Mouse (Mus musculus): ENCODE results near the gene Pitx2. TPM values are rescaled to one million over a fixed set of nuclear protein-coding genes. Genes with fewer than 3 reads are reported as not detected.

Gene Pitx2
- 25.6 and 39.1 TPM in 2 replicates for polyA plus RNA-seq (2016; fragmentation: Nextera tagmentation; extraction: Ambion mirVana)

DNA sequence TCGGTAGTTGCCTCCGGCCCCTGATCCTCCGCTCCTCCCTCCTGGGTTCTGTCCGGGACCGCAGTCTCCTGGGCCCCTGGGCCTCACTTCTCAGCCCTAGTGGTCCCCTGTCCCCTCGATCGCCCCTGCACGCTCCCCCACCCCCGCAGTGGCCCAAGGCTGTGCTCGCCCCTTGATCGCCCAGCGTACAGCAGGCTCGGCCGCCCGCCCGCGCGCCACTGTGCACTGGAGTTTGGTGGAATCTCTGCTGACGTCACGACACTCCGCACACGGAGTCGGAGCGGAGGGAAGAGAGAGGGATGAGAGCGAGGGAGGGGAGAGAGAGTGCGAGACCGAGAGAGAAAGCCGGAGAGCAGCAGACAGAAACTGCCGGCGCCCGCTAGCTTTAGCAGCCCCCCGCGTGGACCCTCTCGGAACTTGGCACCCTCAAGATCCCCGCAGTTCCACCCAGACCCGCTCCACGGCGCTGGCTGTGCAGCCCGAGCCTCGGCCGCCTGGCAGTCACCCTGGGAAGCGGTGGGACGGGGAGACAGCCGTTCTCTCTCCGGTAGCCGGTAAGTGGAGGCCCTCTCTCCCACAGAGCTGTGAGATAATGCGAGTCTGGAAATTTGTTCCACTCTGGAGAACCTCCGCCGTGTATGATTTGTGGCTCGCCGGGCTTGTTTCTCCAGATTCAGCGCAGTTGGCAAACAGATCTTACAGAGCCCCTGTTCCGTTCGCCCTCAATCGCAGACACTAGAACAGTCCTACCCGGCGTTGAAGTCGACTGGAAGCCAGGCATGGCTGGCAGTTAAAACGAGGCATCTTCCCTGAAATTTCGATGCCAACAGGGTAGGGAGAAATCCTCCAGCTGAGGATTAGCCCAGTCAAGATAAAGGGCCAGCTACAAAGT, at the start of gene Pitx2:
TSS of gene Pitx2 (plus strand) at position 270 of the 892 bp plus-strand sequence.
- peak within 1 kb of the TSS; percentile 48 for H3K4me3 ChIP-seq
- peak; percentile 85 for DNase-seq (ENCODE audit: low spot score)
- peaks cover 56% of the 10 kb centered on the region for H3K4me1 ChIP-seq
- H3K27ac ChIP-seq: peak within 1 kb of the TSS; percentile 78
- under 1% methylated on average over 60 of the region's 60 CpGs for WGBS
- H3K9me3 ChIP-seq (replicated peaks): no peaks in the 10 kb centered on the region
- H3K27me3 ChIP-seq (ENCODE audit: low read depth, poor library complexity, severe bottlenecking): peaks cover 100% of the 10 kb centered on the region
- no peaks in the 10 kb centered on the region for H3K36me3 ChIP-seq

DNA sequence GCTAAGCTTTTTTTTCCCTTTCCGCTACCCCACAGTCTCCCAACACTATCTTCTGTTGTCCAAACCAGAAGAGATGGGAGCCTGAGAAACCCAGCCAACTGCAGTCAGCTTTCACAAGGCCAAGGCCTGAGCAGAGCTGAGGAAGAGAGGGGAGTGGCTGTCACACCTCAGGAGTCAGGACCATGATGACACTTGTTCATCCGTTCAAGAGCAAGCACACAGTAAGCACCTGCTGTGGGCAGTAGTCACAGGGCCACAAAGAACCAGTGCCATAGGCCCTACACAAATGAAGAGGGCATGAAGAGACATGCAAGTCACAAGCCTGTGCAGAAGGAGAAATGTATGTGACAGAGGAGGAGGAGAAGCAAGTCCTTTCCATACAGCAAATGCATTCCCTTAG, 49.7 kb upstream of the Pitx2 start:
- H3K36me3 ChIP-seq: no peaks in the 10 kb centered on the region
- 86% methylated on average over 2 of the region's 2 CpGs for WGBS
- H3K27ac ChIP-seq: no peak overlapping the region
- H3K4me3 ChIP-seq: no peak overlapping the region
- peaks cover 25% of the 10 kb centered on the region; the same call in 1 of the 2 replicates for H3K27me3 ChIP-seq (ENCODE audit: low read depth, poor library complexity, severe bottlenecking)
- no peaks in the 10 kb centered on the region for H3K9me3 ChIP-seq (replicated peaks)
- H3K4me1 ChIP-seq: peaks cover 14% of the 10 kb centered on the region
- DNase-seq (ENCODE audit: low spot score): no peak

DNA sequence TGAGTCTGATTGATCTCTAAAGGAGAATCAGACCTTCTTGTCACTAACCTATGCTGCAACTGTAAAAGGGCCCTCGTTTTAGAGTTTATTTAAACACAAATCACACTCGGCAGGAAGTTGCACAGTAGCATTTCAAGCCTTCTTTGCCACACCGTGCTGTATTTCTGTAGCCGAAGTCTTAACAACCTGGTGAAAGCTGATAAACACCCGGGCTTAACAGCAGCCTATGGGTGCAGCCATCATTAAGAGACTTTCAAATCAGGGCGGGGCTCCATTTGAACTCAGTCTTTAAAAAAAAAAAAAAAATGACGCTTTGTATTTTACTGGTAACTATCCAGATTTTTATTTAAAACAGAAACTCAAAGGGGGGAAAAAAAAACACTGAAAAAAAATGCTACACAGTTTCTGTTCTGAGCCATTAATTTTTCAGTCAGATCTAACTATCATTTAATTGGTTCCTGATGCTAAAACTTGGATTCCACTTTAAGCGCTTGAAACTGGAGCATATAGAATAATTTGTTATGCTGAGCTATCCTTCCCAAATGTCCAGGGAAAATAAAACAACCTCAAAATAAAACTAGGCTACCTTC, 48.5 kb upstream of the Pitx2 start:
- no peak for DNase-seq (ENCODE audit: low spot score)
- no peak overlapping the region for H3K27ac ChIP-seq
- no peaks in the 10 kb centered on the region for H3K9me3 ChIP-seq (replicated peaks)
- peaks cover 14% of the 10 kb centered on the region for H3K4me1 ChIP-seq
- peaks cover 29% of the 10 kb centered on the region; the same call in 1 of the 2 replicates for H3K27me3 ChIP-seq (ENCODE audit: low read depth, poor library complexity, severe bottlenecking)
- H3K36me3 ChIP-seq: no peaks in the 10 kb centered on the region
- 23% methylated on average over 8 of the region's 8 CpGs for WGBS
- H3K4me3 ChIP-seq: no peak overlapping the region

DNA sequence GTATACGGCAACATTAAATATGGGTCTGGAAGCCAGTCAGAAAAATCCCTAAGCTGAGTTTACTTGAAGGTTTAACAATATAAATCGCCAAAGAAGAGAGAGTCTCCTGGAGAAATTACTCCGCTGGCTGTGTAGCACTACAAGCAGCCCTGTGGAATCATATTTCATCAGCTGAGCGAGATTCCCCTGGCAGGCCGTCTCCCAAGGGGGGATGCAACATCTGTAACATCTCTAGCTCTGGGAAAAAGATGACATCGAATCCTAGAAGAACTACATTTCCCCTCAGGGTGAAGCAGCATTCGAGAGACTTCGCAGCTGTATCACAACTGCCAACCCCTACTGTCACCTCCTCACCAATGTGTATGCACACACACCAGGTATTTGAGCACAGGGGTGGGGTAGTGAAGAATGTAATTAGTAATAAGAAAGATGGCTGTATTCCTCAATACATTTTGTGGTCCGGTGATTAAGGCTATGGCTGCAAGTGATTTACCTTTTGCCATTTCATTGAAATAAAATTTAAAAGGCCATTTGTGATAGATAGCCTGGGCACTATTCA, 40.8 kb upstream of the Pitx2 start:
- Histone ChIP-seq H3K4me3 (no peak overlapping the region), H3K36me3 (no peaks in the 10 kb centered on the region), H3K27me3 (ENCODE audit: low read depth, poor library complexity, severe bottlenecking) (peaks cover 13% of the 10 kb centered on the region; the same call in 1 of the 2 replicates), H3K4me1 (peaks cover 4% of the 10 kb centered on the region; the same call in 1 of the 2 replicates), H3K27ac (no peak overlapping the region), H3K9me3 (replicated peaks) (no peaks in the 10 kb centered on the region)
- no peak for DNase-seq (ENCODE audit: low spot score)
- WGBS: 48% methylated on average over 9 of the region's 9 CpGs

DNA sequence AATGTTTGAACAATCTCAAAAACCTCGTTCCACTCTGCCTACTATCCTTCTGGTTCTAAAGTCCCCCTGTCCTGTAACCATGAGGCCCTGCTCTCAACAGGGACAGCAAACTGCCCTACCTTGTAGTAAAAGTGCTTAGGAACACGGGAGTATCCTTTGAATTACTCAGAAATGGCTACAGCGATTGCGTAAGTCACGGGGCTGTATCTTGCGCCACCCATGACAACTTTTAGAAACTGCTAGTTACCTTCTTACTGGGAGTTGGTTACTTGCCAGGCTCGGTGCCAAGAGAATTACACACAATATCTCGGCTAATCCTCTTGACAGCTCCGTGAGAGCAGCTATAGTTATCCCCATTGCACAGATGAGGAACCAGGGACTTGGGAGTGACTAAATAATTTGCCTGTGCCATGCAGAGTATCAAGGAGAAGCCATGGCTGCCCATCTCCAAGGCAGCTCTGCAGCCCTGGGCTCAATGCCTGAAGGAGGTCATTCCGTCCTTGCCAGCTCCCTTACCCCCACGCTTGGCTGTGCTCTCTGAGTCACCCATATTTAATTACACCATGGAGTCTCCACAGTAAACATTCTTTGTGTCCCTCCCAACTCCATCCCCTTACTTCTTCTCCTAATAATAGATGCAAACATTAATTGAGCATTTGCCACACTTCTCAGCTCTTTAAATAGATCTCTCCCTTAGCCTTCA, 38.2 kb upstream of the Pitx2 start:
- 86% methylated on average over 11 of the region's 11 CpGs for WGBS
- Histone ChIP-seq H3K4me3 (no peak overlapping the region), H3K4me1 (peaks cover 11% of the 10 kb centered on the region), H3K36me3 (no peaks in the 10 kb centered on the region), H3K27ac (no peak overlapping the region), H3K27me3 (ENCODE audit: low read depth, poor library complexity, severe bottlenecking) (no peaks in the 10 kb centered on the region), H3K9me3 (replicated peaks) (no peaks in the 10 kb centered on the region)
- no peak for DNase-seq (ENCODE audit: low spot score)

DNA sequence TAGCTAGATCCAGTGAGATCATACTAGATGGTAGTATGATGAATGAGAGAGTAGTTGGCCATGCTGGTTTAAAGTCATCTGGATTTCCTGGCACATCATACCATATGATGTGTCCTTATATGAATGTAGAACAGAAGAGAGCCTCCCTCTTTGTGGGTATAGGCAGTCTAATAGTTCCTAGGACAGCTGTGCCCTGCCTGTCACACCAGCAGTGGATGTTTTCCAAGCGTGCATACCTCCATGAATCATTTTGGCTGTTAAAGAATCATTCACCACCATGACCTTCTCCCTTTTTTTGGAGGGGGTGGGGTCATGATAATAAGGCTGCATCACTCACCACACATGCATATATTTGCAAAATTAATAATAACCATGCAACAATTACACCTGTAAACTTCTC, 35.4 kb upstream of the Pitx2 start:
- DNase-seq (ENCODE audit: low spot score): no peak
- Histone ChIP-seq H3K4me1 (peaks cover 10% of the 10 kb centered on the region), H3K27me3 (ENCODE audit: low read depth, poor library complexity, severe bottlenecking) (peaks cover 3% of the 10 kb centered on the region; the same call in 1 of the 2 replicates), H3K4me3 (no peak overlapping the region), H3K9me3 (replicated peaks) (no peaks in the 10 kb centered on the region), H3K27ac (no peak overlapping the region), H3K36me3 (no peaks in the 10 kb centered on the region)
- WGBS: 65% methylated on average over 1 of the region's 1 CpGs

DNA sequence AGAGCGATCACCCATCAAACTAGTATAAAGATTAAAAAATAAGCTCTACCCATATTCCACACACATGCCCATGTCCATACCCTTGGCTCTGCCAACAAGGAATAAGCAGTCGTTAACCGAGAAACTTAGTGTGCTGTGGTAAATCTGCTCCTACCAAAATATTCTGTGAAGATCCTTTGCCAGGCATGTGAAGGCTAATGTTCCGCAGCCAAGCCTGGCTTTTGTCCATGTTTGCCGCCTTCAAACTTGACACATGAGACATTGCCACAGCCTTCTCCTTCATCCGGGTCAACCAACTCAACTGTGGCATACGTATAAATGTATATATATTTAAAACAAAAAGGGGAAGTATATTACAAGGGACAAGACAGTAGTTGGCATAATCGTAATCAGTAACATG, 34.0 kb upstream of the Pitx2 start:
- no peak overlapping the region for H3K4me3 ChIP-seq
- no peaks in the 10 kb centered on the region for H3K9me3 ChIP-seq (replicated peaks)
- DNase-seq (ENCODE audit: low spot score): no peak
- H3K4me1 ChIP-seq: peaks cover 10% of the 10 kb centered on the region
- H3K27me3 ChIP-seq (ENCODE audit: low read depth, poor library complexity, severe bottlenecking): peaks cover 3% of the 10 kb centered on the region; the same call in 1 of the 2 replicates
- no peak overlapping the region for H3K27ac ChIP-seq
- H3K36me3 ChIP-seq: no peaks in the 10 kb centered on the region
- 88% methylated on average over 8 of the region's 8 CpGs for WGBS

DNA sequence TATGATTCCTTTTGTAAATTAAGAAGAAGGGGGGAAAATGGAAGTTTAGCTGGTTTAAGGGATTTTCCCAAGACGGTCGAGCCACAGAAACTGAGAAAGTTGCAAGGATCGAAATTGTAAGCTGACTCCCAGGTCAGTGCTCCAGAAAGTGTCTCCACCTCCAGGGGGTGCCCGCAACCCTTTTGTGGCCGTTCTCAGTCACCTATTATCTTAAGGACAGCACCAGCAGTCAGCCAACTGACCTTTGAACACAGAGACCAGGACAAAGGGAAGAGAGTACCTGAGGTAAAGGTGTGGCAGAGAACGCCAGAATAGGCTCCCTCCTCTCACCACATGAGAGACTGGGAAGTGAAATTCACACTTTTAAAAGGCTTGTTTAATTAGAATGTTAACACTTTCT, 33.0 kb upstream of the Pitx2 start:
- H3K27ac ChIP-seq: no peak overlapping the region
- no peak for DNase-seq (ENCODE audit: low spot score)
- peaks cover 10% of the 10 kb centered on the region for H3K4me1 ChIP-seq
- WGBS: 5% methylated on average over 6 of the region's 6 CpGs
- H3K27me3 ChIP-seq (ENCODE audit: low read depth, poor library complexity, severe bottlenecking): peaks cover 3% of the 10 kb centered on the region; the same call in 1 of the 2 replicates
- H3K4me3 ChIP-seq: no peak overlapping the region
- H3K36me3 ChIP-seq: no peaks in the 10 kb centered on the region
- H3K9me3 ChIP-seq (replicated peaks): no peaks in the 10 kb centered on the region

DNA sequence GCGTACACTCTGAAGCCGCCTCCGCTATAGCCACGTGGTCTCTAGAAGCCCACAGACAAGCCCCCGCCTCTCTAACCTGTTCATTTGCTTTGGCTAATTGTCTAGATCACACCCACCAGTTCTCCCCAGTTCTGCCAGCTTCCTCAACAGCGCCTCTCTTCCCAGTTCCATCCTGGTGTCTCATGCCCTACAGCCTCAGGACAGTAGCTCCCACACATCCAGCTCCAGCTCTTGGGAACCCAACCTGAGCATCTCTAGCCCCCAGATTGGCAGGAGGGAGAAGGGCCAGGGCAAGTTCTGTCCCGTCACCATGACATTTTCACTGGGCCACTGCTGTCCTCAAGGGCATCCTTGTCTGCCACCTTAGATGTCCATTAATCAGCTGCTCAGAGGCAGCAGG, 29.3 kb upstream of the Pitx2 start:
- Histone ChIP-seq H3K27ac (no peak overlapping the region), H3K36me3 (no peaks in the 10 kb centered on the region), H3K9me3 (replicated peaks) (no peaks in the 10 kb centered on the region), H3K4me1 (0 out of 2 replicates have a peak, but pooled peaks cover 7% of the 10 kb centered on the region), H3K4me3 (no peak overlapping the region), H3K27me3 (ENCODE audit: low read depth, poor library complexity, severe bottlenecking) (peaks cover 3% of the 10 kb centered on the region; the same call in 1 of the 2 replicates)
- WGBS: 84% methylated on average over 7 of the region's 7 CpGs
- no peak for DNase-seq (ENCODE audit: low spot score)

DNA sequence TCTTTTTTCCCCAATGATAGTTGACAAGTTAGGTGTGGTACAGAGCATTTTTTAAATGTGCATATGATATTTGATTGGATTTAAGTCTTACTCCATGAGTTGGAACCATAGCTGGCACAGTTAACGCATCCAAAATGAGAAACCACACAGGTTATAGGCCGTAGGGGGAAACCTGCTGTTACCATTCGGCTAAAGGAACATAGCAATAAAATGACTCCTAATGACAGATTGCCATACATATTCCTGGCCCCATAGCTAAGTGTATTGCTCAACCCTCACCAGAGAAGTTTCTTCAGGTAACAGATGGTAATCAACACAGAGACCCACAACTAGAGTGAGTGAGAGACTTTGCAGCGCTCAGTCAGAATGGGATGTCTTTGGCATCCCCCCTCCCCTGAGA, 27.9 kb upstream of the Pitx2 start:
- Histone ChIP-seq H3K36me3 (no peaks in the 10 kb centered on the region), H3K27ac (no peak overlapping the region), H3K4me1 (no peaks in the 10 kb centered on the region), H3K27me3 (ENCODE audit: low read depth, poor library complexity, severe bottlenecking) (peaks cover 3% of the 10 kb centered on the region; the same call in 1 of the 2 replicates), H3K4me3 (no peak overlapping the region), H3K9me3 (replicated peaks) (no peaks in the 10 kb centered on the region)
- no peak for DNase-seq (ENCODE audit: low spot score)
- whole genome bisulfite sequencing: 92% methylated on average over 4 of the region's 4 CpGs

DNA sequence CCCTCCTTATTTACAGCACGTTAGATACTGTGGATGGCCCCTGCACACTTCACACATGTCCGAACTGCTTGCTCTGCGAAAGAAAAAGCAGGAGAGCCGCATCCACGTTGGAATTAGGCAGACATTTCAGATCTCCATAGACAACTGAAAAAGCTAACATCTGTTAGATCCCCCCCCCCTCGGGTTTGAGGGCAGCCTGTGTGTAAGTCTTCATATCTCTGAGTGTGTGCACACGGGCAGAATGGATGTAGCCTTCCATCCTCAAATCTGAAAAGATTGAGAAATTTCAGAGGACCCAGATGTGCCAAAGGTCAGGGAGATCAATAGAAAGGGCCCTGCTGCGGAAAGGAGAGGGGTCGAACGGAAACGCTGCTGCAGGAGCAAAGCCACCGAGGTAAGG, 5.2 kb upstream of the Pitx2 start:
- no peak overlapping the region for H3K4me3 ChIP-seq
- no peaks in the 10 kb centered on the region for H3K36me3 ChIP-seq
- 4% methylated on average over 12 of the region's 12 CpGs for WGBS
- no peaks in the 10 kb centered on the region for H3K9me3 ChIP-seq (replicated peaks)
- H3K4me1 ChIP-seq: peaks cover 27% of the 10 kb centered on the region
- H3K27me3 ChIP-seq (ENCODE audit: low read depth, poor library complexity, severe bottlenecking): peaks cover 84% of the 10 kb centered on the region
- no peak for DNase-seq (ENCODE audit: low spot score)
- no peak overlapping the region for H3K27ac ChIP-seq

DNA sequence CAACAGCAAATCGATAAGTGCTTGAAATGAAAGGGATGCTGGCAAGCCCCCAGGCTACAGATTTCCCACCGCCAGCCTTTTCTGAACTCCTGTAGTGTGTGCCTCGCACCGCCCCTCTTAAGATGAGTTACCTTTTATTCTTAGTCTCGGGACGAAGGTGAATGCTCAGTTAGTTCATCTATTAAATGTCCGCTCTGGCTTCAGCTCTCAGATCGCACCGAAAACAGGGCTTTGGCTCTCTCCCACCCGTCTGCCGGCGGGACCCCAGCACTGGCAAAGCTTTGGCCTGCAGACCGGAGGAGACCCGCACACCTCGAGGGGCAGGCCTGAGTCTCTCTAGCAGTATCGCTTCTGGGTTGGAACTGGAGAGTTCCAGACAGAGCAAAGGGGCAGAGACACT, 4.6 kb upstream of the Pitx2 start:
- H3K4me3 ChIP-seq: 0 out of 2 replicates have a peak overlapping the region, but pooled peaks have one; percentile 6
- peak; percentile 59 for DNase-seq (ENCODE audit: low spot score)

More for the DNA sequence above, 4.6 kb upstream of the Pitx2 start:
- peaks cover 90% of the 10 kb centered on the region for H3K27me3 ChIP-seq (ENCODE audit: low read depth, poor library complexity, severe bottlenecking)
- no peak overlapping the region for H3K27ac ChIP-seq
- WGBS: under 1% methylated on average over 16 of the region's 16 CpGs
- H3K9me3 ChIP-seq (replicated peaks): no peaks in the 10 kb centered on the region
- peaks cover 33% of the 10 kb centered on the region for H3K4me1 ChIP-seq
- no peaks in the 10 kb centered on the region for H3K36me3 ChIP-seq
